Mouse (Mus musculus): ENCODE measurements around the gene Tssk6. TPM values are rescaled to one million over a fixed set of nuclear protein-coding genes. Genes with fewer than 3 reads are reported as not detected.

Gene Tssk6
- 2.5 and 3.1 TPM in 2 replicates for polyA plus RNA-seq (2014; fragmentation: Nextera tagmentation; extraction: Ambion mirVana)

- WGBS: 9% methylated on average over 89 of the region's 89 CpGs
- Histone ChIP-seq H3K9ac (ENCODE audit: low read length) (peak within 1 kb of the TSS; percentile 70), H3K9me3 (replicated peaks; ENCODE audit: control insufficient read depth, low read length) (no peaks in the 10 kb centered on the region), H3K4me3 (ENCODE audit: low read depth, low read length) (peak within 1 kb of the TSS; percentile 62), H3K4me1 (ENCODE audit: control insufficient read depth, insufficient read depth, low read length) (peaks cover 16% of the 10 kb centered on the region), H3K27ac (ENCODE audit: low read depth, low read length) (peak within 1 kb of the TSS; percentile 85), H3K4me2 (ENCODE audit: low read length) (peak within 1 kb of the TSS; percentile 96), H3K36me3 (ENCODE audit: control insufficient read depth, insufficient read depth, low read length) (peaks cover 11% of the 10 kb centered on the region), H3K27me3 (replicated peaks; ENCODE audit: control insufficient read depth, insufficient read depth, low read length) (no peaks in the 10 kb centered on the region)
- DNase-seq (ENCODE audit: low spot score) (no peak), ATAC-seq (peak; percentile 1)
Measured at GRCm38 (mm10) chr8:69902163-69903062, at the start of gene Tssk6, which contains the start of the genes Ndufa13 and Yjefn3. TSS of gene Tssk6 (plus strand) at chr8:69902184. TSS of gene Ndufa13 (minus strand) at chr8:69902558. TSS of gene Yjefn3 (minus strand) at chr8:69902712.

- Histone ChIP-seq H3K27me3 (replicated peaks; ENCODE audit: control insufficient read depth, insufficient read depth, low read length) (no peaks in the 10 kb centered on the region), H3K9ac (ENCODE audit: low read length) (no peak overlapping the region), H3K9me3 (replicated peaks; ENCODE audit: control insufficient read depth, low read length) (no peaks in the 10 kb centered on the region), H3K27ac (ENCODE audit: low read depth, low read length) (no peak overlapping the region), H3K4me1 (ENCODE audit: control insufficient read depth, insufficient read depth, low read length) (no peaks in the 10 kb centered on the region), H3K36me3 (ENCODE audit: control insufficient read depth, insufficient read depth, low read length) (0 out of 2 replicates have a peak, but pooled peaks cover 4% of the 10 kb centered on the region), H3K4me3 (ENCODE audit: low read depth, low read length) (no peak overlapping the region), H3K4me2 (ENCODE audit: low read length) (no peak overlapping the region)
- WGBS: 95% methylated on average over 10 of the region's 10 CpGs
- ATAC-seq (no peak), DNase-seq (ENCODE audit: low spot score) (no peak)
Measured at GRCm38 (mm10) chr8:69853869-69854268, 48.1 kb upstream of the Tssk6 start.

- Histone ChIP-seq H3K9me3 (replicated peaks; ENCODE audit: control insufficient read depth, low read length) (no peaks in the 10 kb centered on the region), H3K4me1 (ENCODE audit: control insufficient read depth, insufficient read depth, low read length) (no peaks in the 10 kb centered on the region), H3K4me3 (ENCODE audit: low read depth, low read length) (no peak overlapping the region), H3K27ac (ENCODE audit: low read depth, low read length) (no peak overlapping the region), H3K4me2 (ENCODE audit: low read length) (no peak overlapping the region), H3K27me3 (replicated peaks; ENCODE audit: control insufficient read depth, insufficient read depth, low read length) (no peaks in the 10 kb centered on the region), H3K36me3 (ENCODE audit: control insufficient read depth, insufficient read depth, low read length) (peaks cover 25% of the 10 kb centered on the region), H3K9ac (ENCODE audit: low read length) (no peak overlapping the region)
- DNase-seq (ENCODE audit: low spot score) (no peak), ATAC-seq (no peak)
- WGBS: 58% methylated on average over 4 of the region's 4 CpGs
Measured at GRCm38 (mm10) chr8:69860807-69861206, 41.2 kb upstream of the Tssk6 start.

- Histone ChIP-seq H3K27me3 (replicated peaks; ENCODE audit: control insufficient read depth, insufficient read depth, low read length) (no peaks in the 10 kb centered on the region), H3K36me3 (ENCODE audit: control insufficient read depth, insufficient read depth, low read length) (peaks cover 25% of the 10 kb centered on the region), H3K4me3 (ENCODE audit: low read depth, low read length) (no peak overlapping the region), H3K27ac (ENCODE audit: low read depth, low read length) (no peak overlapping the region), H3K9me3 (replicated peaks; ENCODE audit: control insufficient read depth, low read length) (no peaks in the 10 kb centered on the region), H3K4me1 (ENCODE audit: control insufficient read depth, insufficient read depth, low read length) (no peaks in the 10 kb centered on the region), H3K9ac (ENCODE audit: low read length) (no peak overlapping the region), H3K4me2 (ENCODE audit: low read length) (no peak overlapping the region)
- DNase-seq (ENCODE audit: low spot score): no peak
- no peak for ATAC-seq
- 75% methylated on average over 2 of the region's 2 CpGs for WGBS
Measured at GRCm38 (mm10) chr8:69861251-69861650, 40.7 kb upstream of the Tssk6 start.

GRCm38 (mm10) chr8:69863387-69864020, 38.5 kb upstream of the Tssk6 start:
- DNase-seq (ENCODE audit: low spot score) (no peak), ATAC-seq (no peak)
- H3K36me3 ChIP-seq (ENCODE audit: control insufficient read depth, insufficient read depth, low read length): peaks cover 25% of the 10 kb centered on the region
- H3K4me3 ChIP-seq (ENCODE audit: low read depth, low read length): no peak overlapping the region
- H3K4me1 ChIP-seq (ENCODE audit: control insufficient read depth, insufficient read depth, low read length): no peaks in the 10 kb centered on the region
- no peak overlapping the region for H3K4me2 ChIP-seq (ENCODE audit: low read length)
- H3K9me3 ChIP-seq (replicated peaks; ENCODE audit: control insufficient read depth, low read length): no peaks in the 10 kb centered on the region
- no peak overlapping the region for H3K9ac ChIP-seq (ENCODE audit: low read length)
- no peaks in the 10 kb centered on the region for H3K27me3 ChIP-seq (replicated peaks; ENCODE audit: control insufficient read depth, insufficient read depth, low read length)
- H3K27ac ChIP-seq (ENCODE audit: low read depth, low read length): no peak overlapping the region
- whole genome bisulfite sequencing: 87% methylated on average over 5 of the region's 5 CpGs

GRCm38 (mm10) chr8:69864180-69864579, 37.8 kb upstream of the Tssk6 start:
- Histone ChIP-seq H3K36me3 (ENCODE audit: control insufficient read depth, insufficient read depth, low read length) (peaks cover 23% of the 10 kb centered on the region), H3K4me3 (ENCODE audit: low read depth, low read length) (no peak overlapping the region), H3K4me1 (ENCODE audit: control insufficient read depth, insufficient read depth, low read length) (no peaks in the 10 kb centered on the region), H3K27me3 (replicated peaks; ENCODE audit: control insufficient read depth, insufficient read depth, low read length) (no peaks in the 10 kb centered on the region), H3K27ac (ENCODE audit: low read depth, low read length) (no peak overlapping the region), H3K9ac (ENCODE audit: low read length) (no peak overlapping the region), H3K4me2 (ENCODE audit: low read length) (no peak overlapping the region), H3K9me3 (replicated peaks; ENCODE audit: control insufficient read depth, low read length) (no peaks in the 10 kb centered on the region)
- ATAC-seq (no peak), DNase-seq (ENCODE audit: low spot score) (no peak)
- WGBS: 85% methylated on average over 5 of the region's 5 CpGs

GRCm38 (mm10) chr8:69867696-69868326, 34.2 kb upstream of the Tssk6 start:
- H3K27me3 ChIP-seq (replicated peaks; ENCODE audit: control insufficient read depth, insufficient read depth, low read length): no peaks in the 10 kb centered on the region
- no peak overlapping the region for H3K9ac ChIP-seq (ENCODE audit: low read length)
- H3K36me3 ChIP-seq (ENCODE audit: control insufficient read depth, insufficient read depth, low read length): peaks cover 25% of the 10 kb centered on the region
- no peak overlapping the region for H3K27ac ChIP-seq (ENCODE audit: low read depth, low read length)
- no peaks in the 10 kb centered on the region for H3K9me3 ChIP-seq (replicated peaks; ENCODE audit: control insufficient read depth, low read length)
- no peak for ATAC-seq
- H3K4me2 ChIP-seq (ENCODE audit: low read length): no peak overlapping the region
- no peak overlapping the region for H3K4me3 ChIP-seq (ENCODE audit: low read depth, low read length)
- DNase-seq (ENCODE audit: low spot score): no peak
- no peaks in the 10 kb centered on the region for H3K4me1 ChIP-seq (ENCODE audit: control insufficient read depth, insufficient read depth, low read length)
- WGBS: 83% methylated on average over 5 of the region's 5 CpGs

GRCm38 (mm10) chr8:69870003-69870765, 31.8 kb upstream of the Tssk6 start:
- Histone ChIP-seq H3K27ac (ENCODE audit: low read depth, low read length) (no peak overlapping the region), H3K4me3 (ENCODE audit: low read depth, low read length) (no peak overlapping the region), H3K27me3 (replicated peaks; ENCODE audit: control insufficient read depth, insufficient read depth, low read length) (no peaks in the 10 kb centered on the region), H3K4me2 (ENCODE audit: low read length) (no peak overlapping the region), H3K36me3 (ENCODE audit: control insufficient read depth, insufficient read depth, low read length) (peaks cover 21% of the 10 kb centered on the region; the same call in 1 of the 2 replicates), H3K9me3 (replicated peaks; ENCODE audit: control insufficient read depth, low read length) (no peaks in the 10 kb centered on the region), H3K4me1 (ENCODE audit: control insufficient read depth, insufficient read depth, low read length) (no peaks in the 10 kb centered on the region), H3K9ac (ENCODE audit: low read length) (no peak overlapping the region)
- 88% methylated on average over 11 of the region's 11 CpGs for WGBS
- no peak for DNase-seq (ENCODE audit: low spot score)
- no peak for ATAC-seq
